Mouse (Mus musculus): Measurements from ENCODE around the gene Lama4. TPM values are rescaled to one million over a fixed set of nuclear protein-coding genes. Genes with fewer than 3 reads are reported as not detected.

The Lama4 gene
- polyA plus RNA-seq, 2 experiments, result 0.91 to 0.94 TPM

DNA sequence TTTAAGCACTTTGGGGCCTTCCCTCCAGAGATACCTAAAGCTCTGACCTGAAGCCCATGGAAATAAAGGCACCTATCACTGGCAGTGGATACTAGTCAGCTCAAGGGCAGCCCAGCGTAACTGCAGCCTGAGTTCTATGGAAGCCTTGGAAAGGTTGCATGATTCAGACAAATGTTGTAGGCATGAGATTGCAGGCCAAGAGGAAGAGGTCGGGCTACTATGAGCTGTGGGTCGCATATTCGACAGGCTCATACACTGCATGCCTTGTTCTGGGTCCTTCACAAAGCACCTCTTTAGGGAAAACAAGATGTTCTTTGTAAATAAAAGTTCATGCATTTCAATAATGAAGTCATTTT is 618 bp upstream of the Lama4 start:
- 57% methylated on average over 4 of the region's 4 CpGs for WGBS (ENCODE audit: insufficient replicate concordance)
- no peak overlapping the region for H3K27ac ChIP-seq

DNA sequence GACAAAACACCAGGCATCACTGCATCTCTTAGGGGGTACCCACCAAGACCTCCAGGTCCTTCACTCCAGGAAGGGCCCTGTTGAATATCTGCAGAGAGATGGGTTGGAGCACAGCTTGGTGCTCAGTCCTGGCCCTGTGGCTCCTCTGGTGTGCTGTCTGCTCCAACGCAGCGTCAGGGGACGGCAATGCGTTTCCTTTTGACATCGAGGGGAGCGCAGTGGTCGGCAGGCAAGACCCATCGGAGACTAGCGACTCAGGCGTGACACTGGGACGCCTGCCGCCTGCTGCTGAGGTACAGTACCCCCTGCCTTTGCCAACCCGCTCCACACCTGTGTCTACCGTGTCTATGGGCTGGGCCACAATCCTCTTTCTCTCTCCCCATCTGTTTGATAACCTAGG is 542 bp downstream of the Lama4 start:
- H3K36me3 ChIP-seq (replicated peaks; ENCODE audit: control insufficient read depth, insufficient read depth, low read depth), result no peaks in the 10 kb centered on the region
- no peak for DNase-seq (ENCODE audit: low read depth in 3 of 3, low spot score in 3 of 3)
- H3K4me3 ChIP-seq (ENCODE audit: insufficient read depth in 1 of 2, low read depth in 2 of 2, low read length in 2 of 2), result peak overlapping the region; percentile 10 to 26; a peak in 3 of 4 replicates
- no peaks in the 10 kb centered on the region for H3K9me3 ChIP-seq (ENCODE audit: control insufficient read depth, low read length)
- H3K4me1 ChIP-seq (replicated peaks; ENCODE audit: control insufficient read depth in 2 of 2, insufficient read depth in 2 of 2, low read length in 1 of 2), result no peaks in the 10 kb centered on the region
- no peak overlapping the region for H3K27ac ChIP-seq
- no peak for ATAC-seq (ENCODE audit: insufficient read depth)
- H3K4me2 ChIP-seq (ENCODE audit: low read depth), result peak overlapping the region; percentile 40
- no peak for TF ChIP-seq CTCF (IDR thresholded peaks at IDR 0.05; ENCODE audit: low read depth)
- no peak for TF ChIP-seq EP300 (IDR thresholded peaks at IDR 0.05; ENCODE audit: low read depth)
- H3K9ac ChIP-seq (replicated peaks), result no peak overlapping the region
- WGBS (ENCODE audit: insufficient replicate concordance), result 5% methylated on average over 14 of the region's 14 CpGs
- no peaks in the 10 kb centered on the region; the same call in 1 of the 2 replicates for H3K27me3 ChIP-seq (ENCODE audit: control insufficient read depth, insufficient read depth, low read length)

More for the DNA sequence above, 618 bp upstream of the Lama4 start:
- no peak overlapping the region for H3K9ac ChIP-seq (replicated peaks)
- H3K27me3 ChIP-seq (ENCODE audit: control insufficient read depth, insufficient read depth, low read length), result no peaks in the 10 kb centered on the region; the same call in 1 of the 2 replicates
- H3K4me2 ChIP-seq (ENCODE audit: low read depth), result no peak overlapping the region
- no peaks in the 10 kb centered on the region for H3K9me3 ChIP-seq (ENCODE audit: control insufficient read depth, low read length)
- ATAC-seq (ENCODE audit: insufficient read depth) (no peak), DNase-seq (ENCODE audit: low read depth in 3 of 3, low spot score in 3 of 3) (no peak)
- no peaks in the 10 kb centered on the region for H3K36me3 ChIP-seq (replicated peaks; ENCODE audit: control insufficient read depth, insufficient read depth, low read depth)
- no peaks in the 10 kb centered on the region for H3K4me1 ChIP-seq (replicated peaks; ENCODE audit: control insufficient read depth in 2 of 2, insufficient read depth in 2 of 2, low read length in 1 of 2)
- TF ChIP-seq EP300 (IDR thresholded peaks at IDR 0.05; ENCODE audit: low read depth) (no peak), CTCF (IDR thresholded peaks at IDR 0.05; ENCODE audit: low read depth) (no peak)
- H3K4me3 ChIP-seq (ENCODE audit: insufficient read depth in 1 of 2, low read depth in 2 of 2, low read length in 2 of 2), result no peak overlapping the region

DNA sequence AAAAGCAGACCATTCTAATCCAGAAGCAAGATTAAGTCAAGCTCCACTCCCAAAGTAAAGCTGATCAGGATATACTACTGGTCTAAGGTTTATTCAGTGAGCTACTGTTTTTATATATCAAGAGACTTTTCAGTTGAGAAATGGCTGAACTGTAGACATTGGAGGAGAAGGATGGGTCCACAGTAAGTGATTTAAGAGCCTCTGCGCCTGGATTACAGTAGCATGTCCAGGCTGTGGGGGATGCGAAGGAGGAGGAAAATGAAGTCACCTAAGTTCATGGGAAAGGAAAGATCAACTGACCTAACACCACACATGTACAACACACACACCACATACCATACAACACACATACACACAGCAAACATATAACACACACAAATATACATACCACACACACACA is 1.3 kb downstream of the Lama4 start:
- no peaks in the 10 kb centered on the region for H3K9me3 ChIP-seq (ENCODE audit: control insufficient read depth, low read length)
- H3K27ac ChIP-seq, result no peak overlapping the region
- no peak overlapping the region for H3K4me3 ChIP-seq (ENCODE audit: insufficient read depth in 1 of 2, low read depth in 2 of 2, low read length in 2 of 2)
- ATAC-seq (ENCODE audit: insufficient read depth) (no peak), DNase-seq (ENCODE audit: low read depth in 3 of 3, low spot score in 3 of 3) (no peak)
- H3K27me3 ChIP-seq (ENCODE audit: control insufficient read depth, insufficient read depth, low read length), result no peaks in the 10 kb centered on the region; the same call in 1 of the 2 replicates
- H3K4me1 ChIP-seq (replicated peaks; ENCODE audit: control insufficient read depth in 2 of 2, insufficient read depth in 2 of 2, low read length in 1 of 2), result no peaks in the 10 kb centered on the region
- H3K36me3 ChIP-seq (replicated peaks; ENCODE audit: control insufficient read depth, insufficient read depth, low read depth), result no peaks in the 10 kb centered on the region
- no peak overlapping the region for H3K9ac ChIP-seq (replicated peaks)
- TF ChIP-seq CTCF (IDR thresholded peaks at IDR 0.05; ENCODE audit: low read depth) (no peak), EP300 (IDR thresholded peaks at IDR 0.05; ENCODE audit: low read depth) (no peak)
- 69% methylated on average over 2 of the region's 2 CpGs for WGBS (ENCODE audit: insufficient replicate concordance)
- H3K4me2 ChIP-seq (ENCODE audit: low read depth), result no peak overlapping the region

DNA sequence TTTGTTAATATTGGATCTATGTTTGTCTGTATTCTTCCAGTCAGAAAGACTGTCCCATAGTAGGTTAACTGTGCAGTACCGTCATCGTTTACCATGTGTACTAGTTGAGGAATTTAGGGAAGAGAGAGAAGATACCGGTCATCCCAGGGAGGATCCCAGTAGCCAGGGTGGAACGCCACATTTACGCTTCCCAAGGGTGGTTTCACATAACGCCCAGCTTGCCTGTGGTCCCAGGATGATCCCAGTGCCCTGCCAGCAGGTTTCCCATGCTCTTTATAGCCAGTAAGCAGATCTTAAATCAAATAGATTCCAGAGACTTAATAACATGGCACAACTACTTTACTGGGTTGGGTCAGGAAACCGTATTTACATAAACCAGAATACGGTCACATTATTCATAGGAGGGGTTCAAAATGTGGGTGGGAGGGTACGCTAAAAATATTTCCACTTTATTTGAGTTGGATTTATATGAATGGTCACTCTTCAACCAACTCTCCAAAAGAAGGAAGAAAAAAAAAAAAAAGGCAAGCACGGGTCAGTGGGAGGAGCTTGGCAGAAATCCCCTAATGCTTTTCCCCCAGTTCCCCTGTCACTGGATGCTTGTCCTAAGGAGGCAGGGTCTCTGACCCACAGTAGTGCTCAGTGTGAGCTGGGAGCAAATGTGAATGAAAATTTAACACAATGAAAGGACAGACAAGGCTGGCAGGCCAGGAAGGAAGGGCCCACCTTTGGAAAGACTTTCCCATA is 3.2 kb downstream of the Lama4 start:
- Histone ChIP-seq H3K27ac (no peak overlapping the region), H3K4me2 (ENCODE audit: low read depth) (no peak overlapping the region), H3K9me3 (ENCODE audit: control insufficient read depth, low read length) (no peaks in the 10 kb centered on the region), H3K27me3 (ENCODE audit: control insufficient read depth, insufficient read depth, low read length) (no peaks in the 10 kb centered on the region; the same call in 1 of the 2 replicates), H3K4me3 (ENCODE audit: insufficient read depth in 1 of 2, low read depth in 2 of 2, low read length in 2 of 2) (no peak overlapping the region), H3K4me1 (replicated peaks; ENCODE audit: control insufficient read depth in 2 of 2, insufficient read depth in 2 of 2, low read length in 1 of 2) (no peaks in the 10 kb centered on the region), H3K9ac (replicated peaks) (no peak overlapping the region), H3K36me3 (replicated peaks; ENCODE audit: control insufficient read depth, insufficient read depth, low read depth) (no peaks in the 10 kb centered on the region)
- WGBS (ENCODE audit: insufficient replicate concordance), result 62% methylated on average over 10 of the region's 10 CpGs
- TF ChIP-seq CTCF (IDR thresholded peaks at IDR 0.05; ENCODE audit: low read depth), result no peak
- no peak for TF ChIP-seq EP300 (IDR thresholded peaks at IDR 0.05; ENCODE audit: low read depth)
- no peak for ATAC-seq (ENCODE audit: insufficient read depth)
- DNase-seq (ENCODE audit: low read depth in 3 of 3, low spot score in 3 of 3), result no peak

DNA sequence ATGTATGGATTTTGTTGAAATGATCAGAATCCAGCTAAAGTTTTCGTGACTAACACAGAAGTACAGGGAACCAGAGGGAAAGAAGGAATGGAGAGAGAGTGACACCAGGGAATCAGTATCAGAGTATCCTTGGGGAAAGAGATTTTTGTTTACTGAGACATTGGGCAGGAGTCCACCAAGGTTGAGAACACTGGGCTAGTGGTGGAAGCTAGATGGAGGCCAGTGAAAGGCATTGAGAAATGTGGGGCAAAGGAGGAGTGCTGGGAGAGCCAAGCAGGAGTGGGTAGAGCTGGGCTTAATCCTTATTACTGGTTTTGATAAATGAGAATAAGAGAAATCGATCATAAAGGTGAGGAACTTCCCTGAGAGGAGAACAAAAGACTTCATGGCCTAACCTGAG is 4.2 kb downstream of the Lama4 start:
- no peaks in the 10 kb centered on the region; the same call in 1 of the 2 replicates for H3K27me3 ChIP-seq (ENCODE audit: control insufficient read depth, insufficient read depth, low read length)
- no peaks in the 10 kb centered on the region for H3K36me3 ChIP-seq (replicated peaks; ENCODE audit: control insufficient read depth, insufficient read depth, low read depth)
- ATAC-seq (ENCODE audit: insufficient read depth) (no peak), DNase-seq (ENCODE audit: low read depth in 3 of 3, low spot score in 3 of 3) (no peak)
- no peaks in the 10 kb centered on the region for H3K9me3 ChIP-seq (ENCODE audit: control insufficient read depth, low read length)
- no peak overlapping the region for H3K27ac ChIP-seq
- no peak overlapping the region for H3K4me2 ChIP-seq (ENCODE audit: low read depth)
- no peak for TF ChIP-seq EP300 (IDR thresholded peaks at IDR 0.05; ENCODE audit: low read depth)
- no peak for TF ChIP-seq CTCF (IDR thresholded peaks at IDR 0.05; ENCODE audit: low read depth)
- no peaks in the 10 kb centered on the region for H3K4me1 ChIP-seq (replicated peaks; ENCODE audit: control insufficient read depth in 2 of 2, insufficient read depth in 2 of 2, low read length in 1 of 2)
- no peak overlapping the region for H3K4me3 ChIP-seq (ENCODE audit: insufficient read depth in 1 of 2, low read depth in 2 of 2, low read length in 2 of 2)
- no peak overlapping the region for H3K9ac ChIP-seq (replicated peaks)
- 45% methylated on average over 2 of the region's 2 CpGs for WGBS (ENCODE audit: insufficient replicate concordance)
